Mouse (Mus musculus) natural killer cell, adult 2 months (primary cell): ENCODE measurements at regions not wholly inside any gene's neighbourhood (a gene's known extent, or its start where the extent isn't known, plus 50 kb on each side); places are given as distances from the start of the nearest gene placed in this dataset.

Experiments
- DNase-seq, 2 experiments: peaks; one replicate each; pipeline ENCODE4 v3.0.0; 2022; ENCODE audit warnings: low spot score in 2 of 2

DNA sequence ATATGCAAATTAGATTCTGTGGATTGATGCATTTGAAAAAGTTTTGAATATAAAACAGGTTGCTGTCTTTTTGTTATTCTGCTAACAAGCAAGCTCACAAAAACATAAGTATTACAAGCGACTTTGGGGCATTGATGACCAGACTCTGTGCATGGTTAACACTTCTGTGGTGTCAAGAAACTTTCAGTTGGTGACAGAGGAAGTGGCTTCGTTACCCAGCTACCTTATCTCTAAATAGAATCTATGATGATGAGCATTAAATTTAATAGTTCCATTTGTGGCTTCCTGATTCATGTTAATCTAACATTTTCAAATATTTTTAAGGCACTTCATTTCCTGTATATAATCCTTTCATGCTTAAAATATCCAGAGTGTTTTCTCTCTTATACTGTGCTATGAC, 100.8 kb downstream of the Tm2d1 start:
- peak; percentile 29 to 60 for DNase-seq

DNA sequence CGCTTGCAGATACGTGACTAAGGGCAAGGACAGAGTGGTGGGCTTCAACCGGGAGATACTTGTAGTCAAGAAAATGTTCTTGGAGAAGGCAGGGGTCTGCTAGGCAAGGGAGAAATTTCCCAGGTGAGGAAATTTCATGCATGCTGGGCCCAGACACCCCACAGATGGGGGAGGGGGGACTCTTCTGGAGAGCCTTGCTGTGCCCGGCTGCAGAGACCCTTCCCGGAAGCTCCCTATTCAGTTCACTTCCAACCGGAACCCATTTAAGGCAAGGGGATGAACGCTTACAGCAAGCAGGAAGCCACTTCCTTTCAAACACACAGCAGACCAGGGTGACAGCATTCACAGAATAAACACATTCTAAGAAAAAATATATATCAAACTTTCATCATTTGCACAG, 124.8 kb downstream of the Tm2d1 start:
- no peak for DNase-seq

DNA sequence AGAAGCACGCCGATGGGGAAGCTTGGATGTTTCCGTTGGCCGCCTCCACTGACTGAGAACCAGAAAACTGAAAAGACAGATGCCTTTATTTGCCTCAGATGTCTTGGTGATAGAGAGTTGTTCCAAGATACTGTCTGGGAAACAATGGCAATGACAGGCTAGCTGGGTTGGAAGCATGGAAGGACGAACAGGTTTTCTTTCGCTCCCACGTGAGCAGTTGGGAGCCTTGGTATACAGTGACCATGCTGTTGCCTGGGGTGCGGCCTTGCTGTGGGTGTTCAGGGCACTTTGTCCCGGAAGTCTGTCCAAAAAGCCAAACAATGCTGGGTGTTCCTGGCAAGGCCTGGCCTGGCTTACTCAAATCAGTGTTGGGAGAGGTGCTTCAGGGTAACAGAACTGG, 125.4 kb downstream of the Tm2d1 start:
- DNase-seq = no peak

DNA sequence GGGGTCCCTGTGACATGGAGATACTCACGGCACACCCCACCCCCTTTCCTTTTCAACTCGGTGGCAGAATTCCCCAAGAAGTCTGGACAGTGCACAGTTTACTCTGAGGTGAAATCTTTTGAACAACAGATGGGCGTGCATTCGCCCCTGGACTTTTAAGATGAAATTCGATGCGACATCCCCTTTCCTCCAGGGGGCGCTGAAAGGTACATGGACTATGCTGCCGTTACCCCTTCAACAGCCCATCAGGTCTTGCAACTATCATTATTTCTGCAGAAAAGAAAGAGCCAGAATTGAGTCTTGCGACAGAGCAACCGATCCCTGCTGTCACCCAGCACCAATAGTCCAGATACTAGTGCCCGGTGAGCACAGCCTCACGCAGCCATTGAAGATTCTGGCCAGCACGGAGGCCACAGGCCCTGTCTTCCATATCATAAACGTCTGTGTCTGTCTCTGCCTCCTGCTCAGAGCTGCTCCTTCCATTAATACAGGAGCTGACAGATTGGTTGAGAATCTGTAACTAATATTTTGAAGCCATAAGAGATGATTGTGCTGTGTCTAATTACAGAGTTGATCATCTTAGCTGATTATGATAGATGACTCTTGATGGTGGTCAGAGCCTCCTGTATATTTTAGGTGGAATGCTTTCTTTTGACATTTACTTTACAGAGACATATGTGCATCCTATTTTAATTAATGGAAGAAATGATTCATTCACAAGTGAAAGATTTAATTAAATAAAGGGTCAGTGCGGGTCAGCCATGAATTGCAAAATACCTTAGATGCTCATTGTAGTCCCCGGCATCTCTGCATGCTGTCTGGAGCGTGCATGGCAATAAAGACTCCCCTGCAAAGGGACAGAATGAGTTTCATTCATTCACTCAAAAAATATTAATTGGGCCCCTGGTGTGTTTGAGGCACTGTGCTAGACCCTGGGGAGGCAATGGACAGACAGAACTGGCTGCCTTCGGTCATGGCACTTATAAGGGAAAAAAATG, 128.0 kb downstream of the Tm2d1 start:
- peak; percentile 53 for DNase-seq

- DNase-seq = no peak
These were observed 138.9 kb downstream of the Tm2d1 start for GRCm38 (mm10) chr4:98243941-98244929.

DNA sequence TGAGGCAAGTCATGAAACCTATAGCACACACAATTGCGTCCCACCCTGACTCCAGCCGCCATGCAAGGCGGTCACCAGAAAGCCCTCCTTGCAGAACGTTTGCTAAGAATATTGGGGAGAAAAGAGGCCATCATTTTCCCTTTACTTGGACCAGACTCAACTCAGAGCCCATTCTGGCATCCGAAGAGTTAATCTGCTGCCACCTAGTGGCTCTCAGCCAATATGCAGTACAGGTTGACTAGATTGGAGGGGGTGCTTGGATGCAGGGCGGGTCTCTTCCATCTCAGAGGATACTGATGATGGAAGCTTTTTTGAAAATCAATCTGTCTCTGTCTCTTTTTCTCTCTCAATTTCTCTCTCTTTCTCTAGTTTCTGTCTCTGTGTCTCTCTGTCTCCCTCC, 139.6 kb downstream of the Tm2d1 start:
- DNase-seq = peak; percentile 16 to 54

- no peak for DNase-seq
These were observed 141.2 kb downstream of the Tm2d1 start for GRCm38 (mm10) chr4:98241921-98242320.

DNA sequence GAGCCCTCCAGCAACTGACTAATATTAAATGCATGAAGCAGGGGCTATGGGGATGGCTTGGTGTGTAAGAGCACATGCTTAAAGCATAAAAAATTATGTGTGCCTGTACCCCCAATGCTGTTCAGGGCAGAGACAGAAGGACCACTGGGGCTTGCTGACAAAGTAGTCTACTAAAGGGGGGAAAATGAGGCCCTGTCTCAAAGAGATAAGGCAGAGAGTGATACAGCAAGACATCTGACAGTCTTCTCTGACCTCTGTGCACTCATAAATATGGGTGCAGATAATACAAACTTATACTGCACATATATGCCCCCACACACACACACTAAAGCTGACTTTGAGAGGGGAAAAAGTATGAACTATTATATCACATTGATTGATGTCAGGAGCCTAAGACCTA, 142.8 kb downstream of the Tm2d1 start:
- no peak for DNase-seq

DNA sequence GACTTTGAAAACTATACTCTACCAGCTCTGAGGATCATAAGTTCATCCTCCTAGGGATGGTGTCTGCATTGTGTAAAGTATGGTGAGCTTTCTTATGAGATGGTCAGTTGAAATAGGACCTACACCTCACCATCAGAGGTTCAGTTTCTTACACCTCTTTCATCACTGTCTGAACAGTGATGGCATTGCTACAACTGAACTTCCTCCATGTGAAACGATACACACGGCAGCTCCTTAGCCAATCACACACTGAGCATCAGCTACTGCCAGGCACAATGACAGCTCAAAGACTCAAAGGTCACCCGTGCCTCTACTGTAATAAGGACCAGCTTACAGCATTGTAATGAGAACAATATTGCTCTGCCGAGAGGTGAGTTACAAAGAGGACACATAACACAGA, 145.0 kb downstream of the Tm2d1 start:
- no peak for DNase-seq

DNA sequence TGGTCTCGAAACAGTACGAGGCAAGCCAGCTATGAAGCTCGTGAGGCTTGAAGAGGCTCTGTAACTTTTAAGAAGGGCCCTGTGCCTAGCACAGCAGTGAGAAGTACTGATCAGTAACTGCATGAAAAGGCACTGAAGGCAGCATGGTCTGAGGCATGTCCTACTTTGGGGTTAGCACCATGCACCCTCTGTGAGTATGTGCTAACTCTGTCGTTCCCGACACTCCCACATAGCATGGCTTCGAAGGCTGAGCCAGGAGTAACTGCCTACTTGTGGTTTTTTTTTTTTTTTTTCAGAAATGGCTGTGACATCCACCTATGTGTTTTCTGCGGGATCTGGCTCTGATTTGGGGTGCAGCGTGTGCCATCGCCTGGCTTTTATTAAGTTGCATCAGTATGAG, 145.6 kb downstream of the Tm2d1 start:
- DNase-seq = no peak

GRCm38 (mm10) chr4:98236006-98236783, 146.9 kb downstream of the Tm2d1 start:
- no peak for DNase-seq

DNA sequence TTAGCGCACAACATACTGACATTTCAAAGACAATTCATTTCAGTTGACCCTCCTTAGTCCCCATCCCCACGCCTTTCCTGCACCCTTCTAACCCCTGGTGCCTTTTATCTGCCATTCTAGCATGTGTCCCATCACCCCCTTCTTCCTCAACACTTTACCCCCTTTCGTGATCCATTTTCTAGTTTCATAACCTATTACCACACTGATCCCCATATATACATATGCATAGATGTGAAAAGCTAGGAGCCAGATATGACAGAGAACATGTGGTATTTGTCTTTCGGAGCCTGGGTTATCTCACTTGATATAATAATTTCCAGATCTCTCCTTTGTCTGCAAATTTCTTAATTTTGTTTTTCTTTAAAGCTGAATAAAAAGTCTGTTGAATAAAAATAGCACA, 154.9 kb downstream of the Tm2d1 start:
- no peak for DNase-seq

- no peak for DNase-seq
These were observed 158.7 kb downstream of the Tm2d1 start for GRCm38 (mm10) chr4:98224366-98224765.

DNA sequence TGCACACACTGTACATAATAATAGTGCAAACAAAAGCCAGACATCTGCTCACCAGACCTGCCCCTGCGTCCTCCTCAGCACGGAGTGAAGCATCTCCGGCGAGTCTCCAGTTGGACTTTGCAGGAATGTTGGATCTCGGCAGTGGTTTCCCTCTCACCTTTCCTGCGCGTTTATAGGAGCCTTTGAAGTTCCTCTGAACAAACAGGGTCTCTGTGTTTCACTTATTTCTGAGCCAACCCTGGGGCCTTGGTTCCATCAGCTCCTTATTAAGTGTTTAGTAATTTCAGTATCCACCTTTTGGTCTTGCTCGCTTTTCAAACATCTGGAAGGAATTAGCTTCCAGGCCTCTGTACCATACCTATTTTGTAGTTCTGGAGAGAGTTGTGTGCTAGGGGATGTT, 159.7 kb downstream of the Tm2d1 start:
- no peak for DNase-seq

GRCm38 (mm10) chr4:98221566-98221965, 161.5 kb downstream of the Tm2d1 start:
- no peak for DNase-seq

GRCm38 (mm10) chr4:98215218-98215617, 167.9 kb downstream of the Tm2d1 start:
- DNase-seq = no peak

DNA sequence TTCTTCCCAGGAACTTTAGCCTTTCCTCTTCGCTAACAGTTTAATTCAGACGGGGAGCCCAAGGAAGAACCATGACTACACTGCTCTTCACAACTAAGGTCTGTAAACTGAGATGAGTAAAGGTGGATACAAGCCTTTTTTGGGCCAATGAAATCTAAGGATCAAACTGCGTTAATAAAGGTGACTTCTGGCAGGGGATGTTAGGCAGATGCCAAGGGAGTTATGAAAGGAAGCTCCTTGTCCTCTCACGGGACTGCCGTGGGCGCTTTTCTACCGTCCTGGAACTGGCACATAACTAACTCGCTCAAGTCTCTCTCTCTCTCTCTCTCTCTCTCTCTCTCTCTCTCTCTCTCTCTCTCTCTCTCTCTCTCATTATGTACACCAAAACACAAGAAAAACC, 175.7 kb downstream of the Tm2d1 start:
- DNase-seq = no peak

GRCm38 (mm10) chr4:98206245-98206970, 176.7 kb downstream of the Tm2d1 start:
- no peak for DNase-seq

- DNase-seq = no peak
These were observed 180.0 kb downstream of the Tm2d1 start for GRCm38 (mm10) chr4:98203129-98203528.

DNA sequence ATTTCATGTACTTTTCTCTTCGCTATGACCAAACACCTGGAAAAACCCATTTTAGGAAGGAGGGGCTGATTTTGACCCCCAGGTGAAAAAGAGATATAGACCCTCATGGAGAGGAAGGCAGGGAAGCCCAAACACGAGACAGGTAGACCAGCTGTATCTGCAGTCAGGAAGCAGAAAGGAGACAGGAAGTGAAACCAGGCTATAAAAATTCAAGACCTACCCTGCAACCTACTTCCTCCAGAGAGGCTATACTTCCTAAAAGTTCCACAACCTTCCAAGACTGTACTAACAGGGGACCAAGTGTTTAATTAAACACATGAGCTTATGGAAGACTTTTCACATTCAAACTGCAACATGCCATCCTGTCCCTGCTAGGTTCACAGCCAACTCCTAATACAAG, 180.9 kb downstream of the Tm2d1 start:
- DNase-seq = peak in 1 of 2 experiments; percentile 7

- no peak for DNase-seq
These were observed 182.0 kb downstream of the Tm2d1 start for GRCm38 (mm10) chr4:98201102-98201501.
